Mouse (Mus musculus): ENCODE data around the gene Pde4b. TPM values are rescaled to one million over a fixed set of nuclear protein-coding genes. Genes with fewer than 3 reads are reported as not detected.

Gene Pde4b
- polyA plus RNA-seq, 1 experiment: 0.81 TPM

- no peaks in the 10 kb centered on the region for H3K27me3 ChIP-seq (ENCODE audit: control insufficient read depth, insufficient read depth, low read length, poor library complexity, severe bottlenecking)
- TF ChIP-seq CTCF (IDR thresholded peaks at IDR 0.05; ENCODE audit: low read depth, low read length) (no peak), POLR2A (IDR thresholded peaks at IDR 0.05; ENCODE audit: insufficient read depth, low read length) (no peak), EP300 (IDR thresholded peaks at IDR 0.05; ENCODE audit: insufficient read depth, low read depth, low read length) (no peak)
- H3K4me3 ChIP-seq (ENCODE audit: low read depth, low read length): no peak overlapping the region
- H3K27ac ChIP-seq (ENCODE audit: insufficient read depth, low read length): no peak overlapping the region
- no peaks in the 10 kb centered on the region for H3K4me1 ChIP-seq (ENCODE audit: control insufficient read depth, insufficient read depth, low read length)
- H3K9me3 ChIP-seq (replicated peaks; ENCODE audit: control insufficient read depth, insufficient read depth, low read length, poor library complexity, severe bottlenecking): no peaks in the 10 kb centered on the region
- H3K9ac ChIP-seq (ENCODE audit: low read depth, poor library complexity, severe bottlenecking): no peak overlapping the region
- H3K36me3 ChIP-seq (ENCODE audit: control insufficient read depth, insufficient read depth, low read length, poor library complexity, severe bottlenecking): no peaks in the 10 kb centered on the region
Observed at GRCm38 (mm10) chr4:102545226-102545625, 457.9 kb downstream of the Pde4b start.

- Histone ChIP-seq H3K27me3 (ENCODE audit: control insufficient read depth, insufficient read depth, low read length, poor library complexity, severe bottlenecking) (peaks cover 1% of the 10 kb centered on the region; the same call in 1 of the 2 replicates), H3K4me1 (ENCODE audit: control insufficient read depth, insufficient read depth, low read length) (no peaks in the 10 kb centered on the region), H3K27ac (ENCODE audit: insufficient read depth, low read length) (no peak overlapping the region), H3K9ac (ENCODE audit: low read depth, poor library complexity, severe bottlenecking) (no peak overlapping the region), H3K4me3 (ENCODE audit: low read depth, low read length) (no peak overlapping the region), H3K36me3 (ENCODE audit: control insufficient read depth, insufficient read depth, low read length, poor library complexity, severe bottlenecking) (no peaks in the 10 kb centered on the region), H3K9me3 (replicated peaks; ENCODE audit: control insufficient read depth, insufficient read depth, low read length, poor library complexity, severe bottlenecking) (no peaks in the 10 kb centered on the region)
- TF ChIP-seq POLR2A (IDR thresholded peaks at IDR 0.05; ENCODE audit: insufficient read depth, low read length) (no peak), EP300 (IDR thresholded peaks at IDR 0.05; ENCODE audit: insufficient read depth, low read depth, low read length) (no peak), CTCF (IDR thresholded peaks at IDR 0.05; ENCODE audit: low read depth, low read length) (no peak)
Observed at GRCm38 (mm10) chr4:102555566-102555965, 468.2 kb downstream of the Pde4b start.

- Histone ChIP-seq H3K9ac (ENCODE audit: low read depth, poor library complexity, severe bottlenecking) (no peak overlapping the region), H3K4me3 (ENCODE audit: low read depth, low read length) (no peak overlapping the region), H3K9me3 (replicated peaks; ENCODE audit: control insufficient read depth, insufficient read depth, low read length, poor library complexity, severe bottlenecking) (no peaks in the 10 kb centered on the region), H3K36me3 (ENCODE audit: control insufficient read depth, insufficient read depth, low read length, poor library complexity, severe bottlenecking) (no peaks in the 10 kb centered on the region), H3K27ac (ENCODE audit: insufficient read depth, low read length) (no peak overlapping the region), H3K27me3 (ENCODE audit: control insufficient read depth, insufficient read depth, low read length, poor library complexity, severe bottlenecking) (peaks cover 1% of the 10 kb centered on the region; the same call in 1 of the 2 replicates), H3K4me1 (ENCODE audit: control insufficient read depth, insufficient read depth, low read length) (no peaks in the 10 kb centered on the region)
- no peak for TF ChIP-seq EP300 (IDR thresholded peaks at IDR 0.05; ENCODE audit: insufficient read depth, low read depth, low read length)
- TF ChIP-seq CTCF (IDR thresholded peaks at IDR 0.05; ENCODE audit: low read depth, low read length): no peak
- no peak for TF ChIP-seq POLR2A (IDR thresholded peaks at IDR 0.05; ENCODE audit: insufficient read depth, low read length)
Observed at GRCm38 (mm10) chr4:102557006-102557405, 469.7 kb downstream of the Pde4b start.

- H3K36me3 ChIP-seq (ENCODE audit: control insufficient read depth, insufficient read depth, low read length, poor library complexity, severe bottlenecking): no peaks in the 10 kb centered on the region
- no peak overlapping the region for H3K27ac ChIP-seq (ENCODE audit: insufficient read depth, low read length)
- H3K9ac ChIP-seq (ENCODE audit: low read depth, poor library complexity, severe bottlenecking): no peak overlapping the region
- H3K4me1 ChIP-seq (ENCODE audit: control insufficient read depth, insufficient read depth, low read length): no peaks in the 10 kb centered on the region
- no peak overlapping the region for H3K4me3 ChIP-seq (ENCODE audit: low read depth, low read length)
- peaks cover 1% of the 10 kb centered on the region; the same call in 1 of the 2 replicates for H3K27me3 ChIP-seq (ENCODE audit: control insufficient read depth, insufficient read depth, low read length, poor library complexity, severe bottlenecking)
- no peaks in the 10 kb centered on the region for H3K9me3 ChIP-seq (replicated peaks; ENCODE audit: control insufficient read depth, insufficient read depth, low read length, poor library complexity, severe bottlenecking)
- no peak for TF ChIP-seq CTCF (IDR thresholded peaks at IDR 0.05; ENCODE audit: low read depth, low read length)
- TF ChIP-seq EP300 (IDR thresholded peaks at IDR 0.05; ENCODE audit: insufficient read depth, low read depth, low read length): no peak
- no peak for TF ChIP-seq POLR2A (IDR thresholded peaks at IDR 0.05; ENCODE audit: insufficient read depth, low read length)
Observed at GRCm38 (mm10) chr4:102557508-102558220, 470.3 kb downstream of the Pde4b start.

- Histone ChIP-seq H3K27me3 (ENCODE audit: control insufficient read depth, insufficient read depth, low read length, poor library complexity, severe bottlenecking) (peaks cover 1% of the 10 kb centered on the region; the same call in 1 of the 2 replicates), H3K36me3 (ENCODE audit: control insufficient read depth, insufficient read depth, low read length, poor library complexity, severe bottlenecking) (no peaks in the 10 kb centered on the region), H3K4me3 (ENCODE audit: low read depth, low read length) (no peak overlapping the region), H3K9ac (ENCODE audit: low read depth, poor library complexity, severe bottlenecking) (no peak overlapping the region), H3K27ac (ENCODE audit: insufficient read depth, low read length) (no peak overlapping the region), H3K4me1 (ENCODE audit: control insufficient read depth, insufficient read depth, low read length) (no peaks in the 10 kb centered on the region), H3K9me3 (replicated peaks; ENCODE audit: control insufficient read depth, insufficient read depth, low read length, poor library complexity, severe bottlenecking) (no peaks in the 10 kb centered on the region)
- no peak for TF ChIP-seq POLR2A (IDR thresholded peaks at IDR 0.05; ENCODE audit: insufficient read depth, low read length)
- TF ChIP-seq CTCF (IDR thresholded peaks at IDR 0.05; ENCODE audit: low read depth, low read length): no peak
- TF ChIP-seq EP300 (IDR thresholded peaks at IDR 0.05; ENCODE audit: insufficient read depth, low read depth, low read length): no peak
Observed at GRCm38 (mm10) chr4:102558328-102558727, 471.0 kb downstream of the Pde4b start.

- TF ChIP-seq CTCF (IDR thresholded peaks at IDR 0.05; ENCODE audit: low read depth, low read length) (no peak), POLR2A (IDR thresholded peaks at IDR 0.05; ENCODE audit: insufficient read depth, low read length) (no peak), EP300 (IDR thresholded peaks at IDR 0.05; ENCODE audit: insufficient read depth, low read depth, low read length) (no peak)
- no peak overlapping the region for H3K27ac ChIP-seq (ENCODE audit: insufficient read depth, low read length)
- H3K36me3 ChIP-seq (ENCODE audit: control insufficient read depth, insufficient read depth, low read length, poor library complexity, severe bottlenecking): no peaks in the 10 kb centered on the region
Observed at GRCm38 (mm10) chr4:102560676-102561280, 473.4 kb downstream of the Pde4b start.

More at GRCm38 (mm10) chr4:102560676-102561280, 473.4 kb downstream of the Pde4b start:
- Histone ChIP-seq H3K4me3 (ENCODE audit: low read depth, low read length) (no peak overlapping the region), H3K27me3 (ENCODE audit: control insufficient read depth, insufficient read depth, low read length, poor library complexity, severe bottlenecking) (no peaks in the 10 kb centered on the region), H3K9ac (ENCODE audit: low read depth, poor library complexity, severe bottlenecking) (no peak overlapping the region), H3K9me3 (replicated peaks; ENCODE audit: control insufficient read depth, insufficient read depth, low read length, poor library complexity, severe bottlenecking) (no peaks in the 10 kb centered on the region), H3K4me1 (ENCODE audit: control insufficient read depth, insufficient read depth, low read length) (no peaks in the 10 kb centered on the region)

All from ES-Bruce4 (cell line).